9 mouse cellular contexts compared by ENCODE assay signal in genomic region chr19:25713382-25713781, GRCm38 (mm10). TPM values are rescaled to one million over a fixed set of nuclear protein-coding genes. Genes with fewer than 3 reads are reported as not detected.
A peak's percentile ranks its signal among the peaks of the same experiment; 100 is the strongest.
DNase-seq lines count a peak whose midpoint lies in the region; ATAC-seq and TF ChIP-seq lines count a peak whose summit lies in the region.
"Had no signal": no experiment of that assay in that cellular context is flagged by ENCODE, and none has a peak within 500 bp of the region (broad histone marks: within the 10 kb centered on the region; RNA-seq: fewer than 3 reads in every experiment).

No protein-coding gene starts in this region.

- H3K27me3 ChIP-seq in hindbrain, postnatal 0 days (ENCODE audit: insufficient read depth, low read length) = no peaks in the 10 kb centered on the region
- H3K27me3 ChIP-seq: megakaryocyte, embryonic 14.5 days had no signal

- no peaks in the 10 kb centered on the region for H3K36me3 ChIP-seq in hindbrain, postnatal 0 days (ENCODE audit: insufficient read depth, low read length)

- H3K9me3 ChIP-seq in hindbrain, postnatal 0 days (ENCODE audit: low read length) = no peaks in the 10 kb centered on the region
- H3K9me3 ChIP-seq: megakaryocyte, embryonic 14.5 days had no signal

- H3K27ac ChIP-seq in hindbrain, postnatal 0 days = no peak overlapping the region

- H3K4me1 ChIP-seq in hindbrain, postnatal 0 days (ENCODE audit: insufficient read depth, low read length) = no peaks in the 10 kb centered on the region
- H3K4me1 ChIP-seq: megakaryocyte, embryonic 14.5 days had no signal

- H3K4me3 ChIP-seq in hindbrain, postnatal 0 days (ENCODE audit: low read length) = no peak overlapping the region
- H3K4me3 ChIP-seq: megakaryocyte, embryonic 14.5 days had no signal

- 12% methylated on average over 8 of the region's 8 CpGs for WGBS in hindbrain, postnatal 0 days

- H3K4me2 ChIP-seq in hindbrain, postnatal 0 days (ENCODE audit: low read depth, low read length) = no peak overlapping the region

- no peak overlapping the region for H3K9ac ChIP-seq in hindbrain, postnatal 0 days (replicated peaks; ENCODE audit: low read length)

- 0 out of 2 replicates have a peak, but pooled peaks have one; percentile 64 for ATAC-seq in cerebellum, adult (ENCODE audit: insufficient number of reproducible peaks, low FRiP score, low TSS enrichment)
- peak; percentile 79 for ATAC-seq in hindbrain, postnatal 0 days
- ATAC-seq in megakaryocyte progenitor cell, adult 5-6 weeks (replicated peaks; ENCODE audit: poor library complexity) = no peak

- DNase-seq in cerebellum, adult 11-12 months = no peak
- DNase-seq in thymus, postnatal 14 days = peak; percentile 3
- no peak for DNase-seq in thymus, adult 18-20 months
- peak; percentile 73 for DNase-seq in hindbrain, postnatal 0 days (ENCODE audit: low spot score)
- DNase-seq in left cerebral cortex, adult 18-20 months (ENCODE audit: low spot score in 2 of 2) = peak; percentile 18 to 48
- peak; percentile 35 for DNase-seq in ovary, postnatal 36 days (ENCODE audit: low spot score)

- peak; percentile 77 for TF ChIP-seq CTCF in hindbrain, postnatal 0 days (IDR thresholded peaks at IDR 0.05; ENCODE audit: low read depth)

RNA-seq across cellular contexts. Expression of gene Dmrt2, which starts 41.2 kb away (rescaled TPM):
- total RNA-seq in hindbrain, postnatal 0 days (2014; rRNA removed) = not detected in 2 replicates
- polyA plus RNA-seq in hindbrain, postnatal 0 days (2015; fragmentation: Nextera tagmentation; extraction: Ambion mirVana) = not detected in 2 replicates
- total RNA-seq in left cerebral cortex, adult 18-20 months (2021) = 1 to 10 TPM; 1.6 TPM
- total RNA-seq in megakaryocyte progenitor cell, adult 5-6 weeks (2015) = not detected in 2 replicates
- not detected in 2 replicates for total RNA-seq in megakaryocyte progenitor cell, adult 5-6 weeks (2017)

Comparison
In these comparisons a context has a peak if more than half of its experiments do, and no peak if none do; other contexts are left out.
1. DNase-seq: peak in thymus, postnatal 14 days (single experiment), hindbrain, postnatal 0 days (single experiment), left cerebral cortex, adult 18-20 months (2 of 2) and ovary, postnatal 36 days (single experiment); none in cerebellum, adult 11-12 months (single experiment) and thymus, adult 18-20 months (0 of 2).